Mouse (Mus musculus) cerebellum, adult 2 months (tissue): ENCODE results near the gene Txnrd2. TPM values are rescaled to one million over a fixed set of nuclear protein-coding genes. Genes with fewer than 3 reads are reported as not detected.
A peak's percentile ranks its signal among the peaks of the same experiment; 100 is the strongest.

Experiments
- DNase-seq, 2 experiments: peaks; one replicate each; pipeline ENCODE4 v3.0.0; 2021
- H3K27ac ChIP-seq: fragments of 200-500 bp; 2 replicates; pipeline ENCODE4 v1.5.1; 2012; ENCODE audit warnings: low read length, control low read depth, inconsistent platforms; ENCODE audit not compliant: insufficient read depth
- H3K27me3 ChIP-seq: fragments of 200-500 bp; 2 replicates; pipeline ENCODE4 v1.6.1; 2012; ENCODE audit warnings: inconsistent platforms, mild to moderate bottlenecking, low read length, moderate library complexity; ENCODE audit not compliant: control insufficient read depth, insufficient read depth
- H3K4me1 ChIP-seq: fragments of 200-500 bp; 2 replicates; pipeline ENCODE4 v1.6.1; 2011; ENCODE audit warnings: low read length; ENCODE audit not compliant: control insufficient read depth, insufficient read depth
- H3K4me3 ChIP-seq: fragments of 200-500 bp; replicated peaks from 2 replicates; pipeline ENCODE3; 2011; ENCODE audit warnings: mild to moderate bottlenecking, low read depth, low read length, control low read depth; ENCODE audit not compliant: insufficient read depth
- CTCF ChIP-seq: fragments of 200-500 bp; IDR thresholded peaks from 2 replicates; pipeline ENCODE4 v1.5.1; 2011; ENCODE audit warnings: low read depth, mild to moderate bottlenecking, control low read depth, low read length, moderate library complexity, borderline replicate concordance; ENCODE audit not compliant: insufficient read depth
- POLR2A ChIP-seq: fragments of 200-500 bp; IDR thresholded peaks from 2 replicates; pipeline ENCODE4 v1.6.1; 2011; ENCODE audit warnings: low read length, control low read depth, borderline replicate concordance; ENCODE audit not compliant: insufficient read depth
- WGBS: fragments of 180-500 bp; shearing (Covaris S2); methylation state at CpG from one replicate; pipeline ENCODE4 v1.1.7; 2018; 5-methylcytosine and 5-hydroxymethylcytosine counted together
- polyA plus RNA-seq: library from polyadenylated mRNA; depleted of rRNA; stranded (reverse); fragments of >200 nt; gene quantifications from 2 replicates; pipeline ENCODE4 v1.2.3, GENCODE M21; 2012

The Txnrd2 gene
- polyA plus RNA-seq, 1 experiment, result 20.6 TPM

DNA sequence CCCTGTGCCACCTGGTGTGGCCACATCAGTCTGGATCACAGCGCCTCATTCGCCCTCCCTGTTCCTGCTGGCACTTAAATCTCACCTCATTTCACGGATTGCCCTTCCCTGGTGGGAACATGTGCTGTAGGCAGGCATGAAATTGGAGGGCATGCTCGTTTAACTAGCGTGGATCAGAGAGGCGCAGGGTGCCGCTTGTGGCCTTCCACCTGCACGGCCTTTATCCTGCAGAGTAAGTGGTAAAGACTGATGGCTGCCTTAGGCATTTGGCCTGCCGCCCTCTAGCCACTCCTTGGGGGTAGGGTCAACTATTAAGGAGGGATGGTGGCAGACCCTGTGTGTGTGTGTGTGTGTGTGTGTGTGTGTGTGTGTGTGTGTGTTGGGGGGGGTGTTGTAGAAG, 35.8 kb downstream of the Txnrd2 start:
- 58% methylated on average over 9 of the region's 9 CpGs for WGBS
- no peak for DNase-seq
- no peaks in the 10 kb centered on the region for H3K27me3 ChIP-seq
- H3K4me3 ChIP-seq, result no peak overlapping the region
- H3K4me1 ChIP-seq, result no peaks in the 10 kb centered on the region
- TF ChIP-seq POLR2A (no peak), CTCF (no peak)
- H3K27ac ChIP-seq, result no peak overlapping the region

DNA sequence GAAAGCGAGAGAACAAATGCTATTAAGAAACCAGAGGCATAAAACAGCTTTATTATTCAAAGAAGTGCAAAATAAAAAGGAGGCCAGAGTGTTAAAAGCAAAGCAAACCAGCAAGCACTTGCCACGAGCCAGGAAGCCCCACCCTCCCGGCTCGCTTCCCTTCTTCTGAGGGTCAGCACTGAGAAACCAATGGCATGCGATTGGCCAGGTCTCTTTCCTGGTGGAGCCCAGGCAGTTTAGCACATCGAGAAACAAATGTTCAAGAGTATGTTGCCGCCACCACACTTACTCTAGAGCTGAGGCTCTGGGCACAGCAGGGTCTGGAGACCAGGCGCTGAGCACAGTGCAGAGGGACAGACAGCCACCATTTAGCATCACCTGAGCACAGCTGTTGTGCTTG, 36.4 kb downstream of the Txnrd2 start:
- Histone ChIP-seq H3K27me3 (no peaks in the 10 kb centered on the region), H3K4me1 (no peaks in the 10 kb centered on the region), H3K27ac (no peak overlapping the region), H3K4me3 (no peak overlapping the region)
- 76% methylated on average over 8 of the region's 8 CpGs for WGBS
- DNase-seq, result no peak
- TF ChIP-seq POLR2A (no peak), CTCF (no peak)

DNA sequence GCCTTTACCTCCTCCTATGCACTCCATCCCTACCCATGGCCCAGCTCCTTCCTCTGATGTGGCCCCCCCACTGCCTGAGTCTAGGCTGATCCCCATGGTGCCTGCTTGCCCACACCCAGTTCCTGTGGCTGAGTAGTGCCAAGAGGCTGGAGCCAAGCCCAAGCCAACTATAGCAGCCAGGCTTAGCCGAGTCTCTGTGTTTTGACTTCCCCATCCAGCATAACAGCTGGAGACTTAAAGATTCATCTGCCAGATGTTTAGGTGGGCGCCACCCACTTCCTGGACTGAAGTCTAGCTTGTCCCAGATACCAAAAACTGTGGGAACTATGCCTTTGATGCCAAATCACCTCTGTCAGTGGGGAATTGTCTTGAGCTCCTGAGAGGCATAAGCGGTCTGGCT, 38.1 kb downstream of the Txnrd2 start:
- Histone ChIP-seq H3K4me1 (no peaks in the 10 kb centered on the region), H3K27ac (no peak overlapping the region), H3K27me3 (no peaks in the 10 kb centered on the region), H3K4me3 (no peak overlapping the region)
- 45% methylated on average over 3 of the region's 3 CpGs for WGBS
- DNase-seq, result no peak
- TF ChIP-seq POLR2A (no peak), CTCF (no peak)

DNA sequence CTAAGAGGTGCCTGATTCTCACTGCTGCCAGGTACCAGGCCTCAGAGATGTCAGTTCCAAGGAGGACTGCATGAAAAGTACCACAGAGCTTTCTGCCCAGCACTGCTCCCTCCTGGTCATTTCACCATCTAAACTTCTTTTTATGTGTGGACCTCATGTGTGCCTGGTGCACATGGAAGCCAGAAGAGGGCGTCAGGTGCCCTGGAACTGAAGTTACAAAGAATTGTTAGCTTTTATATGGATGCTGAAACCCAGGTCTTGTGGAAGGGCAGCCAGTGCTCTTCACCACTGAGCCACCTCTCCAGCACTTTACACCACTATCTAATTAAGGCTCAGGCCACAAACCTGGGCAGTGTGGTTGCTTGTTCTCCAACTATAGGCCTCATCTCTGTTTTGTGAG, 44.6 kb downstream of the Txnrd2 start:
- DNase-seq, result no peak
- no peak overlapping the region for H3K4me3 ChIP-seq
- H3K27ac ChIP-seq, result no peak overlapping the region
- WGBS, result 31% methylated on average over 1 of the region's 1 CpGs
- no peaks in the 10 kb centered on the region for H3K4me1 ChIP-seq
- no peaks in the 10 kb centered on the region for H3K27me3 ChIP-seq
- TF ChIP-seq CTCF, result peak; percentile 18; the same call in 1 of the 2 replicates
- TF ChIP-seq POLR2A, result no peak

DNA sequence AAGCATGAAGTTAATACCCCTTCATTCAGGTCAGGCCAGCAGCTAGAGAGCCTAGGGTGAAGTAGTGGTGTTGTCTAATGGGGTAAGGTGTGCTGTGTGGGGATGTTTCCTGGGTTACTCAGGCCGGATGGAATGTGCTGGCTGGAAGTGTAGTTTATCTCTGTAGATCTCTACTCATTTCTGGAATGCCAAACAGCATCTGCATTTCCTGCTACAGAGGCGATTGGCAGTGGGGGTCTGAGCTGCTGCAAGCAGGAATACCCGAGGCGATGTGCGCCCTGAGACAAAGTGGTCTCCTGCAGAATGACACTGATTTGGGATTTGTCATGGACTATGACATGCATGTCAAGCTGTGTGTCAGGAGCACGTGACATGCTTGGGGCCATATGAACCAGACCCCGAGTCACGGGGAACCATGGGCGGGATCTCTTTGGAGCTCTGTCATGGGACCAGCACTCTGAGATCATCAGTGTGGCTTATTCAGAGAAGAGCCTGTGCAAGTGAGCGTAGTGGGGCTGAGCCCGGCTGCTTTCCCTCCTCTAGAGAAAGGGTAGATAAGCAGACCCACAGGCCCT, 45.3 kb downstream of the Txnrd2 start:
- H3K4me3 ChIP-seq, result no peak overlapping the region
- H3K27me3 ChIP-seq, result no peaks in the 10 kb centered on the region
- TF ChIP-seq POLR2A, result no peak
- TF ChIP-seq CTCF, result no peak
- no peaks in the 10 kb centered on the region for H3K4me1 ChIP-seq
- WGBS, result 71% methylated on average over 11 of the region's 11 CpGs
- no peak overlapping the region for H3K27ac ChIP-seq
- no peak for DNase-seq

DNA sequence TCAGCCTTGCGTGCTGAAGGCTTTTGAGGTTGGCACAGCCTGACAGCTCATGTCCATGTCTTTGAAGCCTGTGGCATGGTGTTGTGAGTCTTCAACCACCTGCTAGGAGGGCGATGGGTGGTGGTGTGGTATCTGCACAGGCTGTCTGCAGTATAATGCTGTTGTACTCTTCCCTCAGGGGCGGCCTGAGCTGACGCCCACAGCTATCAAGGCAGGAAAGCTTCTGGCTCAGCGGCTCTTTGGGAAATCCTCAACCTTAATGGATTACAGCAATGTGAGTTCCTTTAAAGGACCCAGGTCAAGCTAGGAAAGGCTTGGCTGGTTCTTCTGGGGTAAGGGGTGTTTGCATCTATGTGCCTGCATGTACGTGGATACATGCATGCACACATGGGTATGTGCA, 45.8 kb downstream of the Txnrd2 start:
- no peak overlapping the region for H3K4me3 ChIP-seq
- 85% methylated on average over 6 of the region's 6 CpGs for WGBS
- H3K27ac ChIP-seq, result no peak overlapping the region
- TF ChIP-seq POLR2A (no peak), CTCF (no peak)
- H3K27me3 ChIP-seq, result no peaks in the 10 kb centered on the region
- no peaks in the 10 kb centered on the region for H3K4me1 ChIP-seq
- no peak for DNase-seq

DNA sequence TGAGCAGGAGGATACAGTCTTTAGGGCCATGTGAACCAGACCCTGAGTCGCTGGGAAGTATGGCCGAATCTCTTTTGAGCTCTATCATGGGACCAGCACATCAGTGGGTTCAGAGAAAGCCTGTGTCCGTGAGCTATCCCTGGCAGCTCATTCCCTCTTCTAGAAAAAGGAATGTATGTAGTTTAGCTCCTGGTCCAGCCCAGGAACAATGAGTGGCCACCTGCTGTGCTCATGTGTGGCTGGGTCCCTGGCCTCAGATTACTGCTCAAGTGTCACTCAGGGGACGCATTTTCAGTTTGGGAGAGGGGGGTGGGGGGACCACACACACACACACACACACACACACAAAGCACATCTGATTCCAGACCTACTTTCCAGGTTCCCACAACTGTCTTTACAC, 46.2 kb downstream of the Txnrd2 start:
- Histone ChIP-seq H3K4me1 (no peaks in the 10 kb centered on the region; the same call in 1 of the 2 replicates), H3K27ac (no peak overlapping the region), H3K27me3 (no peaks in the 10 kb centered on the region), H3K4me3 (no peak overlapping the region)
- no peak for DNase-seq
- WGBS, result 72% methylated on average over 4 of the region's 4 CpGs
- no peak for TF ChIP-seq CTCF
- no peak for TF ChIP-seq POLR2A

DNA sequence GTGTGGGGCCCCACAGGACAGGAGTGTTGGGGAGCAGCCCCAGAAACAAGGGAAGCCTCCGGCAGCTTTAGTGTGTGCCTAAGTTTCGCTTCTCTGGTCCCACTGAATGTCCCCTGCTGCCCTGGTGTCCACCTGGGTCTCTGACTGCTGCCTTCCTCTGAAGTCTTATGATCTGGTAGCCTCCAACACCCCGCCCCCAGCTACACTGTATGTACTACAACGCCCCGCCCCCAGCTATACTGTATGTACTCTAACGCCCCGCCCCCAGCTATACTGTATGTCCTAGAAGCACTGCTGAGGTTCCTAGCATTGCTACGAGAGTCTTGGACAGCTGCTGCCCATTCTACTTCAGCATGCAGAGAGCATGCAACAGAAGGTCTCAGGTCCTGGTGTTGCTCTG, 46.8 kb downstream of the Txnrd2 start:
- H3K27me3 ChIP-seq, result no peaks in the 10 kb centered on the region
- TF ChIP-seq CTCF (no peak), POLR2A (no peak)
- no peaks in the 10 kb centered on the region; the same call in 1 of the 2 replicates for H3K4me1 ChIP-seq
- no peak overlapping the region for H3K4me3 ChIP-seq
- WGBS, result 92% methylated on average over 8 of the region's 8 CpGs
- DNase-seq, result no peak
- no peak overlapping the region for H3K27ac ChIP-seq
